Mouse (Mus musculus): ENCODE data around the gene Cntd1. TPM values are rescaled to one million over a fixed set of nuclear protein-coding genes. Genes with fewer than 3 reads are reported as not detected.

The Cntd1 gene
- polyA plus RNA-seq, 1 experiment from 2014 or later = 1.3 TPM

DNA sequence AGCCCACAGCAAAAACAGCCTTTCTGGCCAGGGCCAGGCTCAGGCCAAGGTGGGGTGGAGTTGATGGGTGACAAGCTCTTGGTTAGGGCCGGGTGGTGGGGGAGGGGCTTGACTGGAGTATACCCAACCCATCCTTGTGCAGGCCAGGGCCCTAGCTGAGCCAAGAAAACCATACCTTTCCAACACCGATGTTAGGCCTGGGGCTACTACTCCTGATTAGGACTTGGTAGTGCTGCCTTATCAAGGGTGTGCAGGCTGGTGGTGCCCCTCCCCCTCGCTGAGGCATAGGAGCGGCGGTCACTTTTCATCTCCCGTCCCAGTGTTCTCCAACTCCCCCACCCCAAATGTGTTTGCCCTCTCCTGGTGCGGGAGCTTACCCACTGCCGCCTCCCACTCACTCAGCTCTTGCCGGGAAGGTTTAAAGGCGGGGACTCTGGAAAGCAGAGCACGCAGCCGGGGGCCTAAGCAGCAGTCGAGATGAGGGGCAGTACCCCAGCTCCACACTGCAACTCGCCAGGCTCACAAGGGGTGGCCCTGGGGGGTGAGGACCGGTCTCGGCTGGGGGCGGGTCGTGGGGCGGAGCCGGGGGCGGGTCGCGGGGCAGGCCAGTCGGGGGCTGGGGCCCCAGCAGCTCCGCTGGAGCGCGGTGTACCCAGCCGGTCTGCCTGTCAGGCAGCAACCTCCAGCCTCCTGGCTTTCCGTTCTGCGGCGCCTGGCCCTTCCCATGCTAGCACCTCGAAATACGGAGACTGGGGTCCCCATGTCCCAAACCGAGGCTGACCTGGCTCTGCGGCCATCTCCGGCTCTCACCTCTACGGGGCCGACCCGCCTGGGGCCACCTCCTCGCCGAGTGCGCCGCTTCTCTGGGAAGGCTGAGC lies 18.6 kb upstream of the Cntd1 start, which contains the start of gene Wnk4:
Gene Wnk4 (plus strand): TSS at position 620 of the 878 bp plus-strand sequence.
- H3K9me3 ChIP-seq = no peaks in the 10 kb centered on the region
- H3K4me3 ChIP-seq = peak within 1 kb of the TSS; percentile 70
- H3K27me3 ChIP-seq (replicated peaks; ENCODE audit: low read depth, poor library complexity, severe bottlenecking) = peaks cover 49% of the 10 kb centered on the region
- peaks cover 66% of the 10 kb centered on the region for H3K4me1 ChIP-seq
- H3K27ac ChIP-seq (replicated peaks) = peak within 1 kb of the TSS; percentile 76
- DNase-seq (ENCODE audit: low spot score) = peak; percentile 87
- WGBS = under 1% methylated on average over 43 of the region's 43 CpGs
- peaks cover 35% of the 10 kb centered on the region for H3K36me3 ChIP-seq (replicated peaks)

DNA sequence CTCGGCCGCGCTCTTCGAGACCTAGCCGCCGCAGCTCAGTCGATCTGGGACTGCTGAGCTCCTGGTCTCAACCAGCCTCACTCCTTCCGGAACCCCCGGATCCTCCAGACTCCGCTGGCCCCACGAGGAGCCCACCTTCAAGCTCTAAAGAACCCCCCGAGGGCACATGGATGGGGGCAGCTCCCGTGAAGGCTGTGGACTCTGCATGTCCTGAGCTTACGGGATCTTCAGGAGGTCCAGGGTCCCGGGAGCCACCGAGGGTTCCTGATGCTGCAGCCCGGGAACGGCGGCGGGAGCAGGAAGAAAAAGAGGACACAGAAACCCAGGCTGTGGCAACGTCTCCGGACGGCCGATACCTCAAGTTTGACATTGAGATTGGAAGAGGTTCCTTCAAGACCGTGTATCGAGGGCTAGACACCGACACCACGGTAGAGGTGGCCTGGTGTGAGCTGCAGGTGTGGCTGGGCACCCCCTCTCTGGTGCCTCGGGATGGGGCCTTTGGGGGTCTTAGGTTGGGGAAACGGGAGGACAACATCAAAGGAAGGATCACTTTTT lies 17.9 kb upstream of the Cntd1 start:
- Histone ChIP-seq H3K9me3 (no peaks in the 10 kb centered on the region), H3K4me1 (peaks cover 73% of the 10 kb centered on the region), H3K27ac (replicated peaks) (peak overlapping the region; percentile 76), H3K27me3 (replicated peaks; ENCODE audit: low read depth, poor library complexity, severe bottlenecking) (peaks cover 56% of the 10 kb centered on the region), H3K4me3 (peak overlapping the region; percentile 70), H3K36me3 (replicated peaks) (peaks cover 32% of the 10 kb centered on the region)
- no peak for DNase-seq (ENCODE audit: low spot score)
- 1% methylated on average over 30 of the region's 30 CpGs for WGBS

GRCm38 (mm10) chr11:101262272-101262967 lies 16.4 kb upstream of the Cntd1 start:
- H3K4me3 ChIP-seq = peak overlapping the region; percentile 70
- H3K4me1 ChIP-seq = peaks cover 76% of the 10 kb centered on the region
- DNase-seq (ENCODE audit: low spot score) = peak; percentile 59
- H3K36me3 ChIP-seq (replicated peaks) = peaks cover 19% of the 10 kb centered on the region
- H3K27ac ChIP-seq (replicated peaks) = 0 out of 2 replicates have a peak overlapping the region, but pooled peaks have one; percentile 30
- peaks cover 71% of the 10 kb centered on the region for H3K27me3 ChIP-seq (replicated peaks; ENCODE audit: low read depth, poor library complexity, severe bottlenecking)
- H3K9me3 ChIP-seq = no peaks in the 10 kb centered on the region
- 1% methylated on average over 24 of the region's 24 CpGs for WGBS

DNA sequence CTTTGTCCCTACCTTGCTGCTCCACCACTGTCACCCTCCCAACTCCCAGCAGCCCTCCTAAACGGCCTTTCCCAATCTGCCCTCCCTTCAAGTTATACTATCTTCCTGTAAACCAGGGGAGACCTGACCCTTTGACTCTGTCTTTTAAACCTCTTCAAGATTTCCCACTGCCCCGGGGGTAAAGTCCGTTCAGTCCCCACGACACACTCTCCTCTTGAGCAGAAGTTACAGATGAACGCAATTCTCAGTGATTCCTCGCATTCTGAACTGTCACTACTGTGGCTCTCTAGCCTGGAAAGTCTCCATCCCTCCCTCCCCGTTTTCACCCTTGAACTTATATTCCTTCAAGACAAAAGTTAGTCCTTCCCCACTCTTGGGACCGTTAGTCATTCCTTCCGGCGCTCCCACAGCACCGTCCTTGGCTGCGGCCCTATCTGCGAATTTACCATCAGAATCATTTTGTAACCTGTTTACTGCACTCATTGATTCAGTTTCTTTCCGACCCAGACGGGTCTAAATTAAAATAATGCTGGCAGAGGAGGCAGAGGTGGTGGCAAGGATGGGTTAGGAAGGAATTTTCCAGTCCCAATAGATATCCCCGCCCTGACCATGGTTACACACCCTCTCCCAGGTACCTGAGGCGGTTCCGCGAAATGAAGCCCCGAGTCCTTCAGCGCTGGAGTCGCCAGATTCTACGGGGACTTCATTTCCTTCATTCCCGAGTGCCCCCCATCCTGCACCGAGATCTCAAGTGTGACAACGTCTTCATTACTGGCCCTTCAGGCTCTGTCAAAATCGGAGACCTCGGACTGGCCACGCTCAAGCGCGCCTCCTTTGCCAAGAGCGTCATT lies 15.4 kb upstream of the Cntd1 start:
- DNase-seq (ENCODE audit: low spot score) = no peak
- H3K4me3 ChIP-seq = peak overlapping the region; percentile 70

DNA sequence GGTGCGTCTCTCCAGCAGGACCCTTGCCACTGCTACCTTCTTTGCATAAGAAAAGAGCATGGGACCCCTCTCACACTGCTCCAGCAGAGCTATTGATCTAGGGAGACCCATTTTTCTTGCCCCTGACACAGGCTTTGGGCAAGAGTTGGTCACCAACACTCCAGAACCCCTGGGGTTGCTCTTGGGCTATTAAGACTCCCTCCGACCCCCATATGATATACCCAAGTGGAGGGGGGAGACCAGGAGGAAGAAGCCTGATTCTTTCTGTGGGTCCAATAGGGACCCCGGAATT lies 14.9 kb upstream of the Cntd1 start:
- H3K27ac ChIP-seq (replicated peaks) = no peak overlapping the region
- H3K36me3 ChIP-seq (replicated peaks) = peaks cover 3% of the 10 kb centered on the region; the same call in 1 of the 2 replicates
- H3K9me3 ChIP-seq = no peaks in the 10 kb centered on the region
- WGBS = 4% methylated on average over 3 of the region's 3 CpGs
- no peak for DNase-seq (ENCODE audit: low spot score)
- H3K27me3 ChIP-seq (replicated peaks; ENCODE audit: low read depth, poor library complexity, severe bottlenecking) = peaks cover 81% of the 10 kb centered on the region
- H3K4me1 ChIP-seq = peaks cover 68% of the 10 kb centered on the region
- peak overlapping the region; percentile 70 for H3K4me3 ChIP-seq

More for the DNA sequence above, 15.4 kb upstream of the Cntd1 start:
- Histone ChIP-seq H3K9me3 (no peaks in the 10 kb centered on the region), H3K36me3 (replicated peaks) (peaks cover 9% of the 10 kb centered on the region; the same call in 1 of the 2 replicates), H3K27me3 (replicated peaks; ENCODE audit: low read depth, poor library complexity, severe bottlenecking) (peaks cover 80% of the 10 kb centered on the region), H3K4me1 (peaks cover 72% of the 10 kb centered on the region), H3K27ac (replicated peaks) (no peak overlapping the region)
- WGBS = 2% methylated on average over 32 of the region's 32 CpGs

DNA sequence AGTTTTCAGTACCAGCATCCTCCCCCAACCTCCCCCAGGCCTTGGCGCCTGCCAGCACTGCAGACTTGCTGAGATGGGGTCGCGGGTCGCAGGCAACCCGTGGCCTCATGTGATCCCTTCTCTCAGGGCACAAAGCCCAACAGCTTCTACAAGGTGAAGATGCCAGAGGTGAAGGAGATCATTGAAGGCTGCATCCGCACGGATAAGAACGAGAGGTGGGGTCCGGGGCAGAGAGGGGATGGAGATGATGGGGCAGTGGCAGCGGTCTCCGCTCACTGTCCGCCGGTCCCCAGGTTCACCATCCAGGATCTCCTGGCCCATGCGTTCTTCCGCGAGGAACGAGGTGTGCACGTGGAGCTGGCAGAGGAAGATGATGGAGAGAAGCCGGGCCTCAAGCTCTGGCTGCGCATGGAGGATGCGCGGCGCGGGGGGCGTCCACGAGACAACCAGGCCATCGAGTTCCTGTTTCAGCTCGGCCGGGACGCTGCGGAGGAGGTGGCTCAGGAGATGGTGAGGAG lies 13.8 kb upstream of the Cntd1 start:
- peaks cover 65% of the 10 kb centered on the region for H3K4me1 ChIP-seq
- no peaks in the 10 kb centered on the region for H3K9me3 ChIP-seq
- H3K27me3 ChIP-seq (replicated peaks; ENCODE audit: low read depth, poor library complexity, severe bottlenecking) = peaks cover 85% of the 10 kb centered on the region
- H3K36me3 ChIP-seq (replicated peaks) = no peaks in the 10 kb centered on the region
- peak overlapping the region; percentile 5; the same call in 1 of the 2 replicates for H3K27ac ChIP-seq (replicated peaks)
- peak; percentile 64 for DNase-seq (ENCODE audit: low spot score)
- H3K4me3 ChIP-seq = peak overlapping the region; percentile 53
- 2% methylated on average over 31 of the region's 31 CpGs for WGBS

DNA sequence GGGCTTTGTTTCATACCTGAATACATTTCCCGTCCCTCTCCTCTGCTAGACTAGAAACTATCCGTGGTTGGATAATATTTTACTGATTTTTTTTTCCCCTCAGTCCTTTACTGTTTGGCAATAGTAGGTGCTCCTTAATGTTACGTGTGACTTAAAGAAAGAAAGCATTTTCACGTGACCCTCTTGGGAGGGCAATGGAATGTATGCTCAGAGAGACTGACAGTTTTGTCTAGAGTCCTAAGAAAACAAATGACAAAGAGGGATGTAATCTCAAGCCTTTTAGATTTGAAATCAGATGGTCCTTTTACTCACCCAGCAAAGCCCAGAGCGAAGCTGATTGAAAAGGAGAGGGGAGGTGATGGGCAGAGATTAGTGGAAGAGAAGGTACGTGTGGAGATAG lies 12.9 kb upstream of the Cntd1 start:
- DNase-seq (ENCODE audit: low spot score) = no peak
- peaks cover 57% of the 10 kb centered on the region for H3K4me1 ChIP-seq
- peaks cover 83% of the 10 kb centered on the region for H3K27me3 ChIP-seq (replicated peaks; ENCODE audit: low read depth, poor library complexity, severe bottlenecking)
- no peaks in the 10 kb centered on the region for H3K9me3 ChIP-seq
- no peak overlapping the region for H3K27ac ChIP-seq (replicated peaks)
- no peaks in the 10 kb centered on the region for H3K36me3 ChIP-seq (replicated peaks)
- 19% methylated on average over 6 of the region's 6 CpGs for WGBS
- peak overlapping the region; percentile 53; the same call in 1 of the 2 replicates for H3K4me3 ChIP-seq

DNA sequence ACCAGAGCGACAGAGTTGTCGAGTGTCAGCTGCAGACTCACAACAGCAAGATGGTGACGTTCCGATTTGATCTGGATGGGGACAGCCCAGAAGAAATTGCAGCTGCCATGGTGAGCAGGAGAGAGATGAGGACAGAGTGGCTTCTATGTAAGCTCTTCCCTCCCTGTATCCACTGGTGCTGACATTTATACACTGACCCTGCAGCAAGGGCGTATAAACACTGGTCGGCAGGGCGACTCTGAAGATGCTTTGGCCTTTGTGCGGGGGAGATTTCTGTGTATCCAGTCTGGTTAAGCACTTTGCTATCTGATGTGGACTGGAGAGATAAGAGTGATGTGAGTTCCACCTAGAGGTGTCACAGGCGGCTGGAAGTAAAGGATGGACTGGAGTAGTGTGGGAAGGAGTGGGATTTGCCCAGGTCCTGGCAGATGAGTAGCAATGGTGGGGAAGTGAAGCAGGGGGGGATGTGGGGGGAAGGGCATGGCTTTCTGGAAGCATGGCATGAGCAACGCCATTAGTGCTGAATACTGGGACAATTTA lies 9.2 kb upstream of the Cntd1 start:
- H3K4me3 ChIP-seq = 0 out of 2 replicates have a peak overlapping the region, but pooled peaks have one; percentile 9
- no peaks in the 10 kb centered on the region for H3K9me3 ChIP-seq
- no peaks in the 10 kb centered on the region for H3K36me3 ChIP-seq (replicated peaks)
- peaks cover 24% of the 10 kb centered on the region for H3K4me1 ChIP-seq
- no peak for DNase-seq (ENCODE audit: low spot score)
- WGBS = 34% methylated on average over 10 of the region's 10 CpGs
- H3K27me3 ChIP-seq (replicated peaks; ENCODE audit: low read depth, poor library complexity, severe bottlenecking) = peaks cover 45% of the 10 kb centered on the region
- H3K27ac ChIP-seq (replicated peaks) = no peak overlapping the region

DNA sequence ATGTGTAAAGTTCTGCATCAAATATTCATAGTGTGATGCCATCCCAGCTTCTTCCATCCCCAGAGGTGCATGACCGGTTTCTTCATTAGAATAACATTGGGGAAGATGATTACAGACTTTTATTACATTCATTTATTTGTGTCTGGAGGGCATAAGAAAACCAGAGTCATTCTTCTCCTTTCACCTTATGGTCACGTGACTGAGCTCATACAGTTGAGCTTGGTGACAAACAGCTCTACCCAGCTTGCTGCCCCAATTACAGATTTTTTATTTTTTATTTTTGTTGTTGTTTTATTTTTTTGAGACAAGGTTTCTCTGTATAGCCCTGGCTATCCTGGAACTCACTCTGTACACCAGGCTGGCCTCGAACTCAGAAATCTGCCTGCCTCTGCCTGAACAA lies 6.4 kb upstream of the Cntd1 start:
- H3K4me3 ChIP-seq = no peak overlapping the region
- H3K36me3 ChIP-seq (replicated peaks) = peaks cover 16% of the 10 kb centered on the region
- H3K4me1 ChIP-seq = peaks cover 33% of the 10 kb centered on the region
- 87% methylated on average over 3 of the region's 3 CpGs for WGBS
- no peak overlapping the region for H3K27ac ChIP-seq (replicated peaks)
- peaks cover 34% of the 10 kb centered on the region for H3K27me3 ChIP-seq (replicated peaks; ENCODE audit: low read depth, poor library complexity, severe bottlenecking)
- no peaks in the 10 kb centered on the region for H3K9me3 ChIP-seq
- no peak for DNase-seq (ENCODE audit: low spot score)

DNA sequence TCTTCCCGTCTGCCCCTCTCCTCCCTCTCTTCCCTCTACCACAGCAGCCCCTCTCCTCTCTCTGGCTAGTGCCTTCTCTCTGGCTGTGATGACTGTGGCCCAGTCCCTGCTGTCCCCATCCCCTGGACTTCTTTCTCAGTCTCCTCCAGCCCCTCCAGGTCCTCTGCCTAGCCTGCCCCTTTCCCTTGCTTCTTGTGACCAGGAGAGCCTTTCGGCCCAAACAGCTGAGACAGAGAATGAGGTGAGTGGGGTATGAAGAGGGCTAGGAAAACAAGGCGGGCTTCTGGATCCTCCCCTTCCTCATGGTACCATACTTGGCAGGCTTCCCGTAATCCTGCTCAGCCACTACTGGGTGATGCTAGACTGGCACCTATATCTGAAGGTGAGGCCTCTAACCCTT lies 3.5 kb upstream of the Cntd1 start:
- no peak for DNase-seq (ENCODE audit: low spot score)
- Histone ChIP-seq H3K9me3 (no peaks in the 10 kb centered on the region), H3K27ac (replicated peaks) (no peak overlapping the region), H3K27me3 (replicated peaks; ENCODE audit: low read depth, poor library complexity, severe bottlenecking) (peaks cover 27% of the 10 kb centered on the region), H3K36me3 (replicated peaks) (peaks cover 18% of the 10 kb centered on the region), H3K4me1 (peaks cover 39% of the 10 kb centered on the region), H3K4me3 (no peak overlapping the region)
- WGBS = 81% methylated on average over 4 of the region's 4 CpGs

DNA sequence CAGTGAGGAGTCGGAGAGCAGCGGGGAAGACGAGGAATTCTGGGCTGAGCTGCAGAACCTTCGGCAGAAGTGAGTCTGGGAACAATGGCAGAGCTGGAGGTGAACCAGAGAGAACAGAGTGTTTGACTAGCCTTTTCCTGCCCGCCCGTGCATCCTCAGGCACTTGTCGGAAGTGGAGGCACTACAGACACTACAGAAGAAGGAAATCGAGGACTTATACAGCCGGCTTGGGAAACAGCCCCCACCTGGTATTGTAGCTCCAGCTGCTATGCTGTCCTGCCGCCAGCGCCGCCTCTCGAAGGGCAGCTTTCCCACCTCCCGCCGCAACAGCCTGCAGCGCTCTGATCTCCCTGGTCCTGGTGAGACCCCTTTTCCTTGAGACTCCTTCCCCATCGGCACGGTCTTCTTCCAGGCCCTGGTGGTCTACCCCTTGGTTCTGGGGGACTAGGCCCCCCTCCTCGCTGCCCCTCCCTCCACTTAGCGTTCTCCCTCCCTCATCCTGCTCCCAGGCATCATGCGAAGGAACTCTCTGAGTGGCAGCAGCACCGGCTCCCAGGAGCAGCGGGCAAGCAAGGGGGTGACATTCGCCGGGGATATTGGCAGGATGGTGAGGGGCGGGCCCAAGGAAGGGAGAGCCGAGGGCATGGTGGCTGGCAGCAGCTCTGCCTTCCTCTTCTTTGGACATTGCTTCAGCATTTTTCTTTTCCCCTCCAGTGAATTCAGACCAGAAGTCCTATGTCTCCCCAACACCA lies 2.3 kb upstream of the Cntd1 start:
- WGBS = 28% methylated on average over 27 of the region's 27 CpGs
- Histone ChIP-seq H3K4me3 (peak overlapping the region; percentile 89), H3K36me3 (replicated peaks) (peaks cover 18% of the 10 kb centered on the region), H3K4me1 (peaks cover 39% of the 10 kb centered on the region), H3K9me3 (no peaks in the 10 kb centered on the region), H3K27ac (replicated peaks) (no peak overlapping the region; the same call in 1 of the 2 replicates), H3K27me3 (replicated peaks; ENCODE audit: low read depth, poor library complexity, severe bottlenecking) (peaks cover 39% of the 10 kb centered on the region)
- no peak for DNase-seq (ENCODE audit: low spot score)

Measured in embryonic facial prominence, embryonic 10.5 days (tissue).